Comparison of ENCODE assay signal across 17 mouse cellular contexts in genomic region chr9:109090446-109090845, GRCm38 (mm10). TPM values are rescaled to one million over a fixed set of nuclear protein-coding genes. Genes with fewer than 3 reads are reported as not detected.
DNase-seq lines count a peak whose midpoint lies in the region; ATAC-seq and TF ChIP-seq lines count a peak whose summit lies in the region.
"Had no signal": no experiment of that assay in that cellular context is flagged by ENCODE, and none has a peak within 500 bp of the region (broad histone marks: within the 10 kb centered on the region; RNA-seq: fewer than 3 reads in every experiment).

No protein-coding gene starts in this region.

- no peak overlapping the region for H3K4me3 ChIP-seq in gastrocnemius, adult 2 months
- H3K4me3 ChIP-seq in hindbrain, embryonic 13.5 days, result no peak overlapping the region
- H3K4me3 ChIP-seq: erythroblast, embryonic 14.5 days; heart, embryonic 10.5 days; intestine, embryonic 15.5 days; limb, embryonic 13.5 days; megakaryocyte, embryonic 14.5 days had no signal

- H3K27ac ChIP-seq in gastrocnemius, adult 2 months, result no peak overlapping the region
- no peak overlapping the region for H3K27ac ChIP-seq in hindbrain, embryonic 13.5 days
- H3K27ac ChIP-seq: heart, embryonic 10.5 days; intestine, embryonic 15.5 days; limb, embryonic 13.5 days had no signal

- no peak overlapping the region for H3K9ac ChIP-seq in hindbrain, embryonic 13.5 days
- H3K9ac ChIP-seq: intestine, embryonic 15.5 days; limb, embryonic 13.5 days had no signal

- intact Hi-C loops in gastrocnemius, adult 2 months (cut with DNase I), result no loop called here
- intact Hi-C loops in gastrocnemius, postnatal 36 days (cut with DNase I), result no loop called here

- peaks cover 35% of the 10 kb centered on the region for H3K36me3 ChIP-seq in hindbrain, embryonic 13.5 days

- no peak for ATAC-seq in hindbrain, embryonic 13.5 days (ENCODE audit: low FRiP score)
- ATAC-seq: intestine, embryonic 15.5 days had no signal

- no peak for TF ChIP-seq CTCF in gastrocnemius, adult 2 months (IDR thresholded peaks at IDR 0.05)

- H3K9me3 ChIP-seq in hindbrain, embryonic 13.5 days, result no peaks in the 10 kb centered on the region
- H3K9me3 ChIP-seq: heart, embryonic 10.5 days; intestine, embryonic 15.5 days; limb, embryonic 13.5 days; megakaryocyte, embryonic 14.5 days had no signal

- H3K4me2 ChIP-seq in hindbrain, embryonic 13.5 days, result no peak overlapping the region
- H3K4me2 ChIP-seq: intestine, embryonic 15.5 days; limb, embryonic 13.5 days had no signal

- peaks cover 26% of the 10 kb centered on the region for H3K4me1 ChIP-seq in hindbrain, embryonic 13.5 days (replicated peaks)

- WGBS in hindbrain, embryonic 13.5 days, result 63% methylated on average over 15 of the region's 15 CpGs

- DNase-seq in gastrocnemius, adult 2 months, result peak; percentile 12
- no peak for DNase-seq in gastrocnemius, postnatal 36 days
- peak; percentile 50 to 64 for DNase-seq in urinary bladder, adult 18-20 months (ENCODE audit: low spot score in 2 of 2)
- no peak for DNase-seq in urinary bladder, postnatal 10 days (ENCODE audit: low spot score)
- DNase-seq in lung, postnatal 10 days, result peak; percentile 49
- peak; percentile 48 to 52 for DNase-seq in urinary bladder, postnatal 36 days (ENCODE audit: low spot score in 2 of 2)
- no peak for DNase-seq in adrenal gland, postnatal 25 days
- DNase-seq: adrenal gland, postnatal 36 days; cerebellum, adult 11 months; heart, postnatal 4 days; right cerebral cortex, postnatal 4 days had no signal

- H3K27me3 ChIP-seq in hindbrain, embryonic 13.5 days, result no peaks in the 10 kb centered on the region
- H3K27me3 ChIP-seq: intestine, embryonic 15.5 days; limb, embryonic 13.5 days had no signal

RNA-seq across cellular contexts. Expression of gene Plxnb1, which starts 4.7 kb away (rescaled TPM):
- total RNA-seq in gastrocnemius, adult 2 months (2021), result 1 to 10 TPM in 1 of 2 experiments, under 1 TPM in 1; 0.54 to 1.1 TPM
- under 1 TPM; 0.64 to 0.99 TPM for total RNA-seq in gastrocnemius, postnatal 36 days (2021)
- total RNA-seq in adrenal gland, postnatal 25 days (2021), result 122 and 223 TPM in 2 replicates
- 22.5 and 27.2 TPM in 2 replicates for polyA plus RNA-seq in hindbrain, embryonic 13.5 days (2015; fragmentation: Nextera tagmentation; extraction: Ambion mirVana)

RNA-seq across cellular contexts. Expression of gene Tma7, which starts 8.1 kb away (rescaled TPM):
- total RNA-seq in gastrocnemius, adult 2 months (2021), result 100 to 1,000 TPM; 316 to 321 TPM
- 100 to 1,000 TPM; 245 to 268 TPM for total RNA-seq in gastrocnemius, postnatal 36 days (2021)
- total RNA-seq in adrenal gland, postnatal 25 days (2021), result 370 and 418 TPM in 2 replicates
- 741 and 764 TPM in 2 replicates for polyA plus RNA-seq in hindbrain, embryonic 13.5 days (2015; fragmentation: Nextera tagmentation; extraction: Ambion mirVana)

RNA-seq across cellular contexts. Expression of gene Ccdc51, which starts 8.2 kb away (rescaled TPM):
- 1 to 10 TPM; 6.5 to 7.9 TPM for total RNA-seq in gastrocnemius, adult 2 months (2021)
- total RNA-seq in gastrocnemius, postnatal 36 days (2021), result 1 to 10 TPM; 5.9 to 6.6 TPM
- 15.7 and 21.0 TPM in 2 replicates for total RNA-seq in adrenal gland, postnatal 25 days (2021)
- 14.6 and 14.7 TPM in 2 replicates for polyA plus RNA-seq in hindbrain, embryonic 13.5 days (2015; fragmentation: Nextera tagmentation; extraction: Ambion mirVana)

RNA-seq across cellular contexts. Expression of gene Atrip, which starts 16.5 kb away (rescaled TPM):
- total RNA-seq in gastrocnemius, adult 2 months (2021), result 1 to 10 TPM; 8.0 to 8.5 TPM
- 1 to 10 TPM; 7.8 to 8.3 TPM for total RNA-seq in gastrocnemius, postnatal 36 days (2021)
- 18.1 and 20.5 TPM in 2 replicates for total RNA-seq in adrenal gland, postnatal 25 days (2021)
- 27.8 and 32.4 TPM in 2 replicates for polyA plus RNA-seq in hindbrain, embryonic 13.5 days (2015; fragmentation: Nextera tagmentation; extraction: Ambion mirVana)

RNA-seq across cellular contexts. Expression of gene Trex1, which starts 30.9 kb away (rescaled TPM):
- total RNA-seq in gastrocnemius, adult 2 months (2021), result 10 to 100 TPM; 13.2 TPM
- 10 to 100 TPM; 11.6 to 11.8 TPM for total RNA-seq in gastrocnemius, postnatal 36 days (2021)
- 18.8 and 23.3 TPM in 2 replicates for total RNA-seq in adrenal gland, postnatal 25 days (2021)
- 12.9 and 15.2 TPM in 2 replicates for polyA plus RNA-seq in hindbrain, embryonic 13.5 days (2015; fragmentation: Nextera tagmentation; extraction: Ambion mirVana)

Comparison
In these comparisons a context has a peak if more than half of its experiments do, and no peak if none do; other contexts are left out.
1. DNase-seq: peak in gastrocnemius, adult 2 months (single experiment), urinary bladder, adult 18-20 months (2 of 2), lung, postnatal 10 days (single experiment) and urinary bladder, postnatal 36 days (2 of 2); none in gastrocnemius, postnatal 36 days (0 of 2), urinary bladder, postnatal 10 days (single experiment) and adrenal gland, postnatal 25 days (single experiment).
2. RNA of gene Plxnb1, which starts 4.7 kb away (total RNA-seq): 122 to 223 TPM in adrenal gland, postnatal 25 days; 0.54 to 1.1 TPM in gastrocnemius, adult 2 months and 0.64 to 0.99 TPM in gastrocnemius, postnatal 36 days; every median in the first group is over 10 times any median in the second.